In the genomic region with DNA sequence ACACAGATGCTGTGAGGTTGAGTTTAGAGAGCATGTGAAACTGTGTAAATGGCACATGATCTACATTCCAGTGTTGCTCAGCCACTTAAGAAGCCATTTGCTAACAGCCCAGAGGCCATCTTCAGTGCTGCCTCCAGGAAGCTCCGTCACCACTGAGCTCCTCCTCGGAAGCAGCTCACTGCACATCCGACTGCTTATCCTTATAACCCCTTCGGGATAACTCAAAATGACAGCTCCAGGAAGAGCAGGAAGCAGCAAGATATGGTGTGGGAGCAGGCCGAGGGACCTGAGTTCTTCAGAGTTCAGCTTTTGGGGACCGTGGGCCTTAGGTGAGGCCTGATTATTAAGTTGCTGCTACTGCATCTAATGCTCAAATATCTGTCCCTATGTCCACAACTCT, we compare ENCODE assay signal across 28 mouse cellular contexts. TPM values are rescaled to one million over a fixed set of nuclear protein-coding genes. Genes with fewer than 3 reads are reported as not detected.
DNase-seq lines count a peak whose midpoint lies in the region; ATAC-seq and TF ChIP-seq lines count a peak whose summit lies in the region.
"Had no signal": no experiment of that assay in that cellular context is flagged by ENCODE, and none has a peak within 500 bp of the region (broad histone marks: within the 10 kb centered on the region; RNA-seq: fewer than 3 reads in every experiment).

No protein-coding gene starts in this region.

- no peak for TF ChIP-seq CTCF in kidney, postnatal 0 days (IDR thresholded peaks at IDR 0.05; ENCODE audit: low read depth)
- TF ChIP-seq CTCF in liver, postnatal 0 days (IDR thresholded peaks at IDR 0.05; ENCODE audit: low read depth), result no peak

- no peak for TF ChIP-seq EP300 in liver, postnatal 0 days (IDR thresholded peaks at IDR 0.05; ENCODE audit: low read depth)

- H3K9ac ChIP-seq in kidney, postnatal 0 days (ENCODE audit: low read depth, low read length), result no peak overlapping the region
- no peak overlapping the region for H3K9ac ChIP-seq in liver, embryonic 11.5 days (ENCODE audit: low read depth, low read length)
- no peak overlapping the region for H3K9ac ChIP-seq in liver, postnatal 0 days (replicated peaks)
- H3K9ac ChIP-seq in neural tube, embryonic 13.5 days, result no peak overlapping the region
- no peak overlapping the region for H3K9ac ChIP-seq in neural tube, embryonic 15.5 days (replicated peaks)
- H3K9ac ChIP-seq: forebrain, embryonic 13.5 days; heart, embryonic 15.5 days; hindbrain, embryonic 13.5 days had no signal

- no peaks in the 10 kb centered on the region for H3K4me1 ChIP-seq in kidney, postnatal 0 days (replicated peaks; ENCODE audit: insufficient read depth, low read length)
- peaks cover 8% of the 10 kb centered on the region for H3K4me1 ChIP-seq in liver, embryonic 11.5 days (replicated peaks; ENCODE audit: control insufficient read depth, insufficient read depth, low read length)
- no peaks in the 10 kb centered on the region for H3K4me1 ChIP-seq in liver, postnatal 0 days (ENCODE audit: insufficient read depth)
- H3K4me1 ChIP-seq in neural tube, embryonic 13.5 days (replicated peaks), result no peaks in the 10 kb centered on the region
- 0 out of 2 replicates have a peak, but pooled peaks cover 2% of the 10 kb centered on the region for H3K4me1 ChIP-seq in neural tube, embryonic 15.5 days
- H3K4me1 ChIP-seq: forebrain, embryonic 10.5 days; forebrain, embryonic 13.5 days; hindbrain, embryonic 10.5 days had no signal

- H3K4me3 ChIP-seq in kidney, postnatal 0 days (replicated peaks; ENCODE audit: low read depth, low read length), result no peak overlapping the region
- H3K4me3 ChIP-seq in liver, embryonic 11.5 days (ENCODE audit: low read depth, low read length), result no peak overlapping the region
- H3K4me3 ChIP-seq in liver, postnatal 0 days (ENCODE audit: low read depth, low read length), result no peak overlapping the region
- no peak overlapping the region for H3K4me3 ChIP-seq in neural tube, embryonic 13.5 days
- no peak overlapping the region for H3K4me3 ChIP-seq in neural tube, embryonic 15.5 days (replicated peaks)
- H3K4me3 ChIP-seq: forebrain, embryonic 10.5 days; forebrain, embryonic 13.5 days; heart, adult 2 months; heart, embryonic 15.5 days; hindbrain, embryonic 10.5 days; hindbrain, embryonic 13.5 days had no signal

- no peak for ATAC-seq in kidney, postnatal 0 days (replicated peaks; ENCODE audit: low FRiP score, low read depth)
- peak; percentile 36 for ATAC-seq in liver, embryonic 11.5 days (replicated peaks; ENCODE audit: low FRiP score)
- ATAC-seq in liver, postnatal 0 days, result no peak
- no peak; the same call in 1 of the 2 replicates for ATAC-seq in neural tube, embryonic 13.5 days (ENCODE audit: low read depth)
- no peak for ATAC-seq in neural tube, embryonic 15.5 days (ENCODE audit: low FRiP score)
- ATAC-seq: forebrain, embryonic 13.5 days; forebrain, embryonic 16.5 days; hindbrain, embryonic 16.5 days had no signal

- 46% methylated on average over 6 of the region's 6 CpGs for WGBS in kidney, postnatal 0 days
- 59% methylated on average over 6 of the region's 6 CpGs for WGBS in liver, embryonic 11.5 days
- 67% methylated on average over 6 of the region's 6 CpGs for WGBS in liver, postnatal 0 days (ENCODE audit: insufficient replicate concordance)
- 63% methylated on average over 6 of the region's 6 CpGs for WGBS in neural tube, embryonic 13.5 days
- WGBS in neural tube, embryonic 15.5 days, result 64% methylated on average over 6 of the region's 6 CpGs

- H3K27me3 ChIP-seq in kidney, postnatal 0 days (ENCODE audit: insufficient read depth, low read length), result no peaks in the 10 kb centered on the region
- no peaks in the 10 kb centered on the region for H3K27me3 ChIP-seq in liver, embryonic 11.5 days (replicated peaks; ENCODE audit: control insufficient read depth, insufficient read depth, low read length)
- no peaks in the 10 kb centered on the region for H3K27me3 ChIP-seq in liver, postnatal 0 days (ENCODE audit: insufficient read depth, low read length)
- H3K27me3 ChIP-seq in neural tube, embryonic 13.5 days, result no peaks in the 10 kb centered on the region
- no peaks in the 10 kb centered on the region for H3K27me3 ChIP-seq in neural tube, embryonic 15.5 days (replicated peaks)
- H3K27me3 ChIP-seq: CH12.LX; forebrain, embryonic 13.5 days; heart, embryonic 15.5 days; hindbrain, embryonic 13.5 days had no signal

- H3K9me3 ChIP-seq in kidney, postnatal 0 days (replicated peaks; ENCODE audit: low read length), result no peaks in the 10 kb centered on the region
- H3K9me3 ChIP-seq in liver, embryonic 11.5 days (ENCODE audit: control insufficient read depth, low read length), result no peaks in the 10 kb centered on the region
- no peaks in the 10 kb centered on the region for H3K9me3 ChIP-seq in liver, postnatal 0 days (ENCODE audit: low read length)
- no peaks in the 10 kb centered on the region for H3K9me3 ChIP-seq in neural tube, embryonic 13.5 days
- no peaks in the 10 kb centered on the region for H3K9me3 ChIP-seq in neural tube, embryonic 15.5 days (replicated peaks)
- H3K9me3 ChIP-seq: forebrain, embryonic 10.5 days; forebrain, embryonic 13.5 days; G1E; heart, embryonic 15.5 days; hindbrain, embryonic 10.5 days; hindbrain, embryonic 13.5 days had no signal

- H3K4me2 ChIP-seq in kidney, postnatal 0 days (ENCODE audit: low read length), result no peak overlapping the region
- H3K4me2 ChIP-seq in liver, embryonic 11.5 days, result no peak overlapping the region
- no peak overlapping the region for H3K4me2 ChIP-seq in liver, postnatal 0 days (ENCODE audit: low read depth, low read length)
- H3K4me2 ChIP-seq in neural tube, embryonic 13.5 days, result no peak overlapping the region
- H3K4me2 ChIP-seq in neural tube, embryonic 15.5 days, result no peak overlapping the region
- H3K4me2 ChIP-seq: forebrain, embryonic 13.5 days; heart, embryonic 11.5 days; heart, embryonic 15.5 days; hindbrain, embryonic 13.5 days had no signal

- H3K36me3 ChIP-seq in kidney, postnatal 0 days (ENCODE audit: insufficient read depth, low read length), result no peaks in the 10 kb centered on the region
- H3K36me3 ChIP-seq in liver, embryonic 11.5 days (ENCODE audit: control insufficient read depth, insufficient read depth, low read length), result no peaks in the 10 kb centered on the region
- H3K36me3 ChIP-seq in liver, postnatal 0 days (replicated peaks; ENCODE audit: insufficient read depth, low read length), result no peaks in the 10 kb centered on the region
- H3K36me3 ChIP-seq in neural tube, embryonic 13.5 days, result no peaks in the 10 kb centered on the region
- H3K36me3 ChIP-seq in neural tube, embryonic 15.5 days, result no peaks in the 10 kb centered on the region
- H3K36me3 ChIP-seq: forebrain, embryonic 10.5 days; G1E; heart, embryonic 15.5 days; hindbrain, embryonic 10.5 days; hindbrain, embryonic 13.5 days had no signal

- H3K27ac ChIP-seq in kidney, postnatal 0 days, result no peak overlapping the region
- H3K27ac ChIP-seq in liver, embryonic 11.5 days (ENCODE audit: low read depth, low read length), result no peak overlapping the region
- no peak overlapping the region for H3K27ac ChIP-seq in liver, postnatal 0 days (ENCODE audit: low read depth)
- peak overlapping the region; percentile 56; the same call in 1 of the 2 replicates for H3K27ac ChIP-seq in neural tube, embryonic 13.5 days (replicated peaks)
- H3K27ac ChIP-seq in neural tube, embryonic 15.5 days (replicated peaks), result no peak overlapping the region
- H3K27ac ChIP-seq: forebrain, embryonic 10.5 days; forebrain, embryonic 13.5 days; heart, adult 2 months; heart, embryonic 15.5 days; hindbrain, embryonic 10.5 days; hindbrain, embryonic 13.5 days had no signal

- DNase-seq in kidney, postnatal 0 days (ENCODE audit: low spot score), result peak; percentile 37
- no peak for DNase-seq in kidney, adult 11 months
- no peak for DNase-seq in liver, embryonic 11.5 days (ENCODE audit: low spot score)
- DNase-seq in liver, postnatal 0 days, result no peak
- no peak for DNase-seq in cerebellum, postnatal 25 days
- DNase-seq: adrenal gland, adult 2 months; adrenal gland, postnatal 14 days; B cell, adult 2 months; cerebellum, adult 11-12 months; cerebellum, adult 8-10 months; cerebellum, postnatal 10 days; gastrocnemius, postnatal 10 days; gastrocnemius, postnatal 36 days; heart, adult 2 months; heart, postnatal 10 days; heart, postnatal 36 days had no signal

RNA-seq across cellular contexts. Expression of a gene that starts 18.0 kb away (rescaled TPM):
- polyA plus RNA-seq in kidney, postnatal 0 days (2015; fragmentation: Nextera tagmentation; extraction: Ambion mirVana), result 26.6 and 30.5 TPM in 2 replicates
- polyA plus RNA-seq in liver, embryonic 11.5 days (2014; fragmentation: Nextera tagmentation; extraction: Ambion mirVana), result 70.4 and 79.8 TPM in 2 replicates
- polyA plus RNA-seq in liver, postnatal 0 days (2015; fragmentation: Nextera tagmentation; extraction: Ambion mirVana), result 20.0 and 21.2 TPM in 2 replicates
- 74.4 and 76.8 TPM in 2 replicates for polyA plus RNA-seq in neural tube, embryonic 13.5 days (2015; fragmentation: Nextera tagmentation; extraction: Ambion mirVana)
- polyA plus RNA-seq in neural tube, embryonic 15.5 days (2015; fragmentation: Nextera tagmentation; extraction: Ambion mirVana), result 64.7 and 68.8 TPM in 2 replicates

RNA-seq across cellular contexts. Expression of a gene that starts 27.8 kb away (rescaled TPM):
- 0.12 and 0.36 TPM in 2 replicates for polyA plus RNA-seq in kidney, postnatal 0 days (2015; fragmentation: Nextera tagmentation; extraction: Ambion mirVana)
- polyA plus RNA-seq in liver, embryonic 11.5 days (2014; fragmentation: Nextera tagmentation; extraction: Ambion mirVana), result 0.12 TPM in 2 replicates
- polyA plus RNA-seq in liver, postnatal 0 days (2015; fragmentation: Nextera tagmentation; extraction: Ambion mirVana), result not detected in 2 replicates
- polyA plus RNA-seq in neural tube, embryonic 13.5 days (2015; fragmentation: Nextera tagmentation; extraction: Ambion mirVana), result 1.2 and 1.9 TPM in 2 replicates
- polyA plus RNA-seq in neural tube, embryonic 15.5 days (2015; fragmentation: Nextera tagmentation; extraction: Ambion mirVana), result 1.3 and 1.7 TPM in 2 replicates
- polyA plus RNA-seq: adrenal gland, adult 2 months; heart, adult 2 months; hindbrain, embryonic 10.5 days had no signal

RNA-seq across cellular contexts. Expression of a gene that starts 60.0 kb away (rescaled TPM):
- 78.6 and 81.0 TPM in 2 replicates for polyA plus RNA-seq in kidney, postnatal 0 days (2015; fragmentation: Nextera tagmentation; extraction: Ambion mirVana)
- 40.6 and 45.7 TPM in 2 replicates for polyA plus RNA-seq in liver, embryonic 11.5 days (2014; fragmentation: Nextera tagmentation; extraction: Ambion mirVana)
- 28.2 and 29.3 TPM in 2 replicates for polyA plus RNA-seq in liver, postnatal 0 days (2015; fragmentation: Nextera tagmentation; extraction: Ambion mirVana)
- 97.0 and 105 TPM in 2 replicates for polyA plus RNA-seq in neural tube, embryonic 13.5 days (2015; fragmentation: Nextera tagmentation; extraction: Ambion mirVana)
- polyA plus RNA-seq in neural tube, embryonic 15.5 days (2015; fragmentation: Nextera tagmentation; extraction: Ambion mirVana), result 79.1 and 79.4 TPM in 2 replicates
